Mouse (Mus musculus): Measurements from ENCODE around the gene Dnah6. TPM values are rescaled to one million over a fixed set of nuclear protein-coding genes. Genes with fewer than 3 reads are reported as not detected.

The Dnah6 gene
- polyA plus RNA-seq, 1 experiment = 1.9 TPM

- Histone ChIP-seq H3K27ac (ENCODE audit: insufficient read depth, low read length) (no peak overlapping the region), H3K4me3 (replicated peaks; ENCODE audit: insufficient read depth, low read depth, low read length) (no peak overlapping the region), H3K4me1 (ENCODE audit: control insufficient read depth, insufficient read depth, low read length) (peaks cover 3% of the 10 kb centered on the region; the same call in 1 of the 2 replicates), H3K27me3 (ENCODE audit: control insufficient read depth, insufficient read depth, low read length) (no peaks in the 10 kb centered on the region)
- TF ChIP-seq POLR2A (IDR thresholded peaks at IDR 0.05; ENCODE audit: borderline replicate concordance, insufficient read depth, low read length) = no peak
- TF ChIP-seq CTCF (IDR thresholded peaks at IDR 0.05; ENCODE audit: borderline replicate concordance, insufficient read depth, low read depth, low read length) = no peak
- no peak for DNase-seq
- 85% methylated on average over 2 of the region's 2 CpGs for WGBS
Observed at GRCm38 (mm10) chr6:73246821-73247220, 25.4 kb upstream of the Dnah6 start.

- H3K27me3 ChIP-seq (ENCODE audit: control insufficient read depth, insufficient read depth, low read length) = no peaks in the 10 kb centered on the region
- H3K4me3 ChIP-seq (replicated peaks; ENCODE audit: insufficient read depth, low read depth, low read length) = no peak overlapping the region
- DNase-seq = no peak
- no peaks in the 10 kb centered on the region for H3K4me1 ChIP-seq (ENCODE audit: control insufficient read depth, insufficient read depth, low read length)
- WGBS = 83% methylated on average over 3 of the region's 3 CpGs
- TF ChIP-seq CTCF (IDR thresholded peaks at IDR 0.05; ENCODE audit: borderline replicate concordance, insufficient read depth, low read depth, low read length) (no peak), POLR2A (IDR thresholded peaks at IDR 0.05; ENCODE audit: borderline replicate concordance, insufficient read depth, low read length) (no peak)
- H3K27ac ChIP-seq (ENCODE audit: insufficient read depth, low read length) = no peak overlapping the region
Observed at GRCm38 (mm10) chr6:73235650-73236049, 14.2 kb upstream of the Dnah6 start.

- WGBS = 48% methylated on average over 6 of the region's 6 CpGs
- no peak for DNase-seq
- Histone ChIP-seq H3K27me3 (ENCODE audit: control insufficient read depth, insufficient read depth, low read length) (no peaks in the 10 kb centered on the region), H3K27ac (ENCODE audit: insufficient read depth, low read length) (no peak overlapping the region), H3K4me3 (replicated peaks; ENCODE audit: insufficient read depth, low read depth, low read length) (no peak overlapping the region), H3K4me1 (ENCODE audit: control insufficient read depth, insufficient read depth, low read length) (no peaks in the 10 kb centered on the region)
- TF ChIP-seq POLR2A (IDR thresholded peaks at IDR 0.05; ENCODE audit: borderline replicate concordance, insufficient read depth, low read length) (no peak), CTCF (IDR thresholded peaks at IDR 0.05; ENCODE audit: borderline replicate concordance, insufficient read depth, low read depth, low read length) (no peak)
Observed at GRCm38 (mm10) chr6:73234302-73234900, 12.9 kb upstream of the Dnah6 start.

GRCm38 (mm10) chr6:73233202-73233726 lies 11.8 kb upstream of the Dnah6 start:
- no peak for DNase-seq
- no peak for TF ChIP-seq POLR2A (IDR thresholded peaks at IDR 0.05; ENCODE audit: borderline replicate concordance, insufficient read depth, low read length)
- TF ChIP-seq CTCF (IDR thresholded peaks at IDR 0.05; ENCODE audit: borderline replicate concordance, insufficient read depth, low read depth, low read length) = no peak
- no peak overlapping the region for H3K27ac ChIP-seq (ENCODE audit: insufficient read depth, low read length)
- 94% methylated on average over 6 of the region's 6 CpGs for WGBS
- no peak overlapping the region for H3K4me3 ChIP-seq (replicated peaks; ENCODE audit: insufficient read depth, low read depth, low read length)
- H3K4me1 ChIP-seq (ENCODE audit: control insufficient read depth, insufficient read depth, low read length) = no peaks in the 10 kb centered on the region
- H3K27me3 ChIP-seq (ENCODE audit: control insufficient read depth, insufficient read depth, low read length) = no peaks in the 10 kb centered on the region

GRCm38 (mm10) chr6:73232152-73232584 lies 10.7 kb upstream of the Dnah6 start:
- H3K27me3 ChIP-seq (ENCODE audit: control insufficient read depth, insufficient read depth, low read length) = no peaks in the 10 kb centered on the region
- WGBS = 58% methylated on average over 12 of the region's 12 CpGs
- no peak for TF ChIP-seq POLR2A (IDR thresholded peaks at IDR 0.05; ENCODE audit: borderline replicate concordance, insufficient read depth, low read length)
- no peak for TF ChIP-seq CTCF (IDR thresholded peaks at IDR 0.05; ENCODE audit: borderline replicate concordance, insufficient read depth, low read depth, low read length)
- no peak for DNase-seq
- no peak overlapping the region for H3K27ac ChIP-seq (ENCODE audit: insufficient read depth, low read length)
- no peaks in the 10 kb centered on the region for H3K4me1 ChIP-seq (ENCODE audit: control insufficient read depth, insufficient read depth, low read length)
- no peak overlapping the region for H3K4me3 ChIP-seq (replicated peaks; ENCODE audit: insufficient read depth, low read depth, low read length)

- no peak for TF ChIP-seq CTCF (IDR thresholded peaks at IDR 0.05; ENCODE audit: borderline replicate concordance, insufficient read depth, low read depth, low read length)
- no peak for TF ChIP-seq POLR2A (IDR thresholded peaks at IDR 0.05; ENCODE audit: borderline replicate concordance, insufficient read depth, low read length)
- Histone ChIP-seq H3K4me3 (replicated peaks; ENCODE audit: insufficient read depth, low read depth, low read length) (no peak overlapping the region), H3K27ac (ENCODE audit: insufficient read depth, low read length) (no peak overlapping the region), H3K27me3 (ENCODE audit: control insufficient read depth, insufficient read depth, low read length) (no peaks in the 10 kb centered on the region), H3K4me1 (ENCODE audit: control insufficient read depth, insufficient read depth, low read length) (no peaks in the 10 kb centered on the region)
- 66% methylated on average over 3 of the region's 3 CpGs for WGBS
- no peak for DNase-seq
Observed at GRCm38 (mm10) chr6:73228881-73229280, 7.4 kb upstream of the Dnah6 start.

GRCm38 (mm10) chr6:73228408-73228807 lies 7.0 kb upstream of the Dnah6 start:
- no peak for DNase-seq
- no peaks in the 10 kb centered on the region for H3K27me3 ChIP-seq (ENCODE audit: control insufficient read depth, insufficient read depth, low read length)
- H3K4me1 ChIP-seq (ENCODE audit: control insufficient read depth, insufficient read depth, low read length) = no peaks in the 10 kb centered on the region
- H3K4me3 ChIP-seq (replicated peaks; ENCODE audit: insufficient read depth, low read depth, low read length) = no peak overlapping the region
- H3K27ac ChIP-seq (ENCODE audit: insufficient read depth, low read length) = no peak overlapping the region
- WGBS = 57% methylated on average over 4 of the region's 4 CpGs
- TF ChIP-seq CTCF (IDR thresholded peaks at IDR 0.05; ENCODE audit: borderline replicate concordance, insufficient read depth, low read depth, low read length) (no peak), POLR2A (IDR thresholded peaks at IDR 0.05; ENCODE audit: borderline replicate concordance, insufficient read depth, low read length) (no peak)

Data from cerebellum, adult 2 months (tissue).